ENCODE assay signal across 9 mouse cellular contexts in the genomic region with DNA sequence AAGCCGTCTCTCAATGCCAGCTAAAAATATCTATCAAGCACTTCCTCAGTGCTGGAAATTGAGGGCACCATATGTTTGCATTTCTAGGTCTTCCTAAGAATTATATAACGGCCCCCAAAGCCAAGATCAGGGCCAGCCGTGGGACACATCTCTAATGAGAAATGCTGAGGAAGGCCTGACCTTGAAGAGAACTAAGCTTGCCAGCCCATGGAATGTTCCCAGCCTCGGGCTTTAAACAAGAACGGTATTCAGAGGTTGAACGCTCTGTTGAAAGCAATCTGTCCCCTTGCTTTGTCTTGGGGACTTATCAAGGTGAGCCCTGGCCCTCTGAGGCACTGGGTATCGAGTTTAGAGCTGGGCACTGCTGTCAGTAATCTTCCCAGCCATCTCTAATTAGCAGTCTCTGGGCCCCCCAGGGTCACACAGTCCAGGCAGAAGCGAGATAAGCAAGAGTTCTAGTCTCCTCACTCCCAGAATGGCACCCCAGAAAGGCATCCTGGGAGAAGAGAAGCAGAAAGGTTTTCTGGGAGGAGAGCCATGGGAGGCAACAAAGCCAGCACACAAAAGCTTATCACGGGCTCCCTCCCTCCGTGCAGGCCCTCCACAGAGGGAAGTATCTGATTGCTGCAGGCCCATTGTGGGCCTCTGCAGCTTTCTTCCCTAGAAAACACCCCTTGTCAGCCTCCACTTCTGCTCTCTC. TPM values are rescaled to one million over a fixed set of nuclear protein-coding genes. Genes with fewer than 3 reads are reported as not detected.
DNase-seq lines count a peak whose midpoint lies in the region; ATAC-seq lines count a peak whose summit lies in the region.
"Had no signal": no experiment of that assay in that cellular context is flagged by ENCODE, and none has a peak within 500 bp of the region (broad histone marks: within the 10 kb centered on the region; RNA-seq: fewer than 3 reads in every experiment).

No protein-coding gene starts in this region.

- H3K4me2 ChIP-seq in forebrain, embryonic 11.5 days (ENCODE audit: low read depth, low read length, severe bottlenecking): no peak overlapping the region
- H3K4me2 ChIP-seq in forebrain, embryonic 16.5 days (ENCODE audit: low read length): no peak overlapping the region
- H3K4me2 ChIP-seq in midbrain, embryonic 16.5 days (ENCODE audit: low read length): no peak overlapping the region
- H3K4me2 ChIP-seq in stomach, embryonic 14.5 days (replicated peaks; ENCODE audit: low read depth, low read length): no peak overlapping the region

- H3K36me3 ChIP-seq in forebrain, embryonic 11.5 days (ENCODE audit: control insufficient read depth, insufficient read depth, low read length): no peaks in the 10 kb centered on the region
- no peaks in the 10 kb centered on the region for H3K36me3 ChIP-seq in forebrain, embryonic 16.5 days (ENCODE audit: control insufficient read depth, insufficient read depth)
- H3K36me3 ChIP-seq in midbrain, embryonic 10.5 days: no peaks in the 10 kb centered on the region
- H3K36me3 ChIP-seq in midbrain, embryonic 16.5 days (ENCODE audit: control insufficient read depth, insufficient read depth, low read length): no peaks in the 10 kb centered on the region
- no peaks in the 10 kb centered on the region for H3K36me3 ChIP-seq in erythroblast, embryonic 14.5 days (ENCODE audit: control insufficient read depth)
- no peaks in the 10 kb centered on the region for H3K36me3 ChIP-seq in stomach, embryonic 14.5 days (ENCODE audit: control insufficient read depth, insufficient read depth, low read length)

- H3K9ac ChIP-seq in forebrain, embryonic 11.5 days (ENCODE audit: low read length): peak overlapping the region; percentile 7; the same call in 1 of the 2 replicates
- H3K9ac ChIP-seq in forebrain, embryonic 16.5 days (replicated peaks; ENCODE audit: low read depth, low read length): no peak overlapping the region
- H3K9ac ChIP-seq in midbrain, embryonic 16.5 days (ENCODE audit: low read depth, low read length): no peak overlapping the region
- no peak overlapping the region for H3K9ac ChIP-seq in stomach, embryonic 14.5 days (replicated peaks; ENCODE audit: low read depth, low read length)

- 28% methylated on average over 10 of the region's 10 CpGs for whole genome bisulfite sequencing in forebrain, embryonic 11.5 days
- WGBS in forebrain, embryonic 16.5 days: 23% methylated on average over 10 of the region's 10 CpGs
- 36% methylated on average over 10 of the region's 10 CpGs for WGBS in midbrain, embryonic 10.5 days
- 26% methylated on average over 10 of the region's 10 CpGs for WGBS in midbrain, embryonic 16.5 days
- 40% methylated on average over 10 of the region's 10 CpGs for WGBS in stomach, embryonic 14.5 days

- no peaks in the 10 kb centered on the region for H3K9me3 ChIP-seq in forebrain, embryonic 11.5 days (ENCODE audit: control insufficient read depth, low read length)
- no peaks in the 10 kb centered on the region for H3K9me3 ChIP-seq in forebrain, embryonic 16.5 days (ENCODE audit: control insufficient read depth, low read length)
- peaks cover 7% of the 10 kb centered on the region; the same call in 1 of the 2 replicates for H3K9me3 ChIP-seq in midbrain, embryonic 10.5 days (replicated peaks)
- no peaks in the 10 kb centered on the region for H3K9me3 ChIP-seq in midbrain, embryonic 16.5 days (replicated peaks; ENCODE audit: control insufficient read depth, low read length, poor library complexity, severe bottlenecking)
- H3K9me3 ChIP-seq in erythroblast, embryonic 14.5 days (ENCODE audit: control insufficient read depth, low read length): 0 out of 2 replicates have a peak, but pooled peaks cover 2% of the 10 kb centered on the region
- H3K9me3 ChIP-seq in stomach, embryonic 14.5 days (ENCODE audit: control insufficient read depth, low read depth, low read length): no peaks in the 10 kb centered on the region

- H3K27me3 ChIP-seq in forebrain, embryonic 11.5 days (ENCODE audit: control insufficient read depth, insufficient read depth, low read length): no peaks in the 10 kb centered on the region
- H3K27me3 ChIP-seq in forebrain, embryonic 16.5 days (replicated peaks; ENCODE audit: control insufficient read depth, insufficient read depth, low read length): no peaks in the 10 kb centered on the region
- peaks cover 49% of the 10 kb centered on the region for H3K27me3 ChIP-seq in midbrain, embryonic 10.5 days (ENCODE audit: low read depth, poor library complexity, severe bottlenecking)
- H3K27me3 ChIP-seq in midbrain, embryonic 16.5 days (ENCODE audit: control insufficient read depth, insufficient read depth, low read depth, low read length): no peaks in the 10 kb centered on the region
- no peaks in the 10 kb centered on the region for H3K27me3 ChIP-seq in erythroblast, embryonic 14.5 days (ENCODE audit: control insufficient read depth)
- H3K27me3 ChIP-seq in stomach, embryonic 14.5 days (ENCODE audit: control insufficient read depth, insufficient read depth, low read length): no peaks in the 10 kb centered on the region

- H3K4me3 ChIP-seq in forebrain, embryonic 11.5 days (ENCODE audit: low read depth, low read length): no peak overlapping the region
- no peak overlapping the region for H3K4me3 ChIP-seq in forebrain, embryonic 16.5 days (replicated peaks; ENCODE audit: low read length)
- H3K4me3 ChIP-seq in midbrain, embryonic 10.5 days: no peak overlapping the region
- H3K4me3 ChIP-seq in midbrain, embryonic 16.5 days (ENCODE audit: low read depth, low read length): no peak overlapping the region
- peak overlapping the region; percentile 19 for H3K4me3 ChIP-seq in erythroblast, embryonic 14.5 days (replicated peaks)
- H3K4me3 ChIP-seq in stomach, embryonic 14.5 days (ENCODE audit: low read depth, low read length): no peak overlapping the region
- H3K4me3 ChIP-seq: layer of hippocampus, adult 2 months had no signal

- DNase-seq in forebrain, embryonic 11.5 days (ENCODE audit: low spot score): no peak
- DNase-seq in midbrain, embryonic 10.5 days (ENCODE audit: low spot score): no peak
- DNase-seq in left cerebral cortex, adult 8-10 months (ENCODE audit: low spot score in 2 of 2): no peak
- DNase-seq in left cerebral cortex, adult 18-20 months (ENCODE audit: low spot score in 2 of 2): no peak

- no peak for ATAC-seq in forebrain, embryonic 11.5 days (replicated peaks; ENCODE audit: low FRiP score)
- ATAC-seq in forebrain, embryonic 16.5 days: no peak
- ATAC-seq in midbrain, embryonic 16.5 days: no peak
- ATAC-seq in stomach, embryonic 14.5 days (ENCODE audit: insufficient number of reproducible peaks, insufficient read depth, low FRiP score, low read depth): peak; percentile 59; the same call in 1 of the 2 replicates

- no peak overlapping the region for H3K27ac ChIP-seq in forebrain, embryonic 11.5 days (ENCODE audit: low read depth, low read length)
- no peak overlapping the region for H3K27ac ChIP-seq in forebrain, embryonic 16.5 days (ENCODE audit: low read length)
- H3K27ac ChIP-seq in midbrain, embryonic 10.5 days (replicated peaks): peak overlapping the region; percentile 84
- no peak overlapping the region for H3K27ac ChIP-seq in midbrain, embryonic 16.5 days (ENCODE audit: low read length)
- H3K27ac ChIP-seq in stomach, embryonic 14.5 days (ENCODE audit: low read length): peak overlapping the region; percentile 44; the same call in 1 of the 2 replicates
- H3K27ac ChIP-seq: layer of hippocampus, adult 2 months had no signal

- peaks cover 11% of the 10 kb centered on the region; the same call in 1 of the 2 replicates for H3K4me1 ChIP-seq in forebrain, embryonic 11.5 days (replicated peaks; ENCODE audit: control insufficient read depth, insufficient read depth, low read length)
- H3K4me1 ChIP-seq in forebrain, embryonic 16.5 days (replicated peaks; ENCODE audit: control insufficient read depth, insufficient read depth, low read length): peaks cover 17% of the 10 kb centered on the region
- H3K4me1 ChIP-seq in midbrain, embryonic 10.5 days: peaks cover 35% of the 10 kb centered on the region
- H3K4me1 ChIP-seq in midbrain, embryonic 16.5 days (ENCODE audit: control insufficient read depth, insufficient read depth, low read length): peaks cover 12% of the 10 kb centered on the region
- H3K4me1 ChIP-seq in erythroblast, embryonic 14.5 days (ENCODE audit: control insufficient read depth): peaks cover 32% of the 10 kb centered on the region
- peaks cover 10% of the 10 kb centered on the region for H3K4me1 ChIP-seq in stomach, embryonic 14.5 days (ENCODE audit: control insufficient read depth, insufficient read depth, low read length)

RNA-seq across cellular contexts. Expression of a gene that starts 41.8 kb away (rescaled TPM):
- 121 and 122 TPM in 2 replicates for polyA plus RNA-seq in forebrain, embryonic 11.5 days (2014; fragmentation: Nextera tagmentation; extraction: Ambion mirVana)
- 42.7 and 49.2 TPM in 2 replicates for polyA plus RNA-seq in forebrain, embryonic 16.5 days (2015; fragmentation: Nextera tagmentation; extraction: Ambion mirVana)
- 39.6 and 43.5 TPM in 2 replicates for polyA plus RNA-seq in midbrain, embryonic 10.5 days (2016; fragmentation: Nextera tagmentation; extraction: Ambion mirVana)
- 58.4 and 61.3 TPM in 2 replicates for polyA plus RNA-seq in midbrain, embryonic 16.5 days (2015; fragmentation: Nextera tagmentation; extraction: Ambion mirVana)
- polyA plus RNA-seq in erythroblast, embryonic 14.5 days (2012): 58.4 and 61.1 TPM in 2 replicates
- polyA plus RNA-seq in stomach, embryonic 14.5 days (2014; fragmentation: Nextera tagmentation; extraction: Ambion mirVana): 167 and 190 TPM in 2 replicates
- total RNA-seq in left cerebral cortex, adult 8-10 months (2022): 100 to 1,000 TPM; 805 to 868 (median 852) TPM
- 1,000 to 10,000 TPM; 1,009 to 1,025 TPM for total RNA-seq in left cerebral cortex, adult 18-20 months (2021)

Comparison
In these comparisons a context has a peak if more than half of its experiments do, and no peak if none do; other contexts are left out.
1. H3K27ac ChIP-seq: peak in midbrain, embryonic 10.5 days (single experiment) and stomach, embryonic 14.5 days (single experiment); none in forebrain, embryonic 11.5 days (single experiment), forebrain, embryonic 16.5 days (single experiment) and midbrain, embryonic 16.5 days (single experiment).